Mouse (Mus musculus) frontal cortex, postnatal 14 days (tissue): ENCODE measurements around the gene Rgs5.

Experiments
- DNase-seq, 2 experiments: peaks; one replicate each; pipeline ENCODE4 v3.0.0; 2022; ENCODE audit warnings: low spot score in 2 of 2

Gene Rgs5

DNA sequence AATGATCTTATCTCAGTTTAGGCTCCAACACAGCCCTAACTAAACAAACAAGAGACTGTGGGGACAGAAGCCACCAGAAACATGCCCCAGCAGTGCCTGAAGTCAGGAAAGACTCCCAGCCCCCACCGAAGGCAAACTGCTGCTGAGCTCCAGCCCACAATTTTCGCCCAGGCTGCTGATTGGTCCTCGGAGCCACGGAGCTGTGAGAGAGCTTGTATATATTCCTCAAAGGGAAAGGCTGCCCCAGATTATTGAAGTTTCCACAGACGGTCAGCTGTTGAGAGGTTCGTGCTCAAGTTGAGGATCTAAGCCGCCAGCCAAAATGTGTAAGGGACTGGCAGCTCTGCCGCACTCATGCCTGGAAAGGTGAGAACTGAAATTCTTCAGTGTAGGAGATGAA is at the start of gene Rgs5:
Gene Rgs5, plus strand, starts transcription at position 246 of the 400 bp plus-strand sequence.
- peak; percentile 13 to 19 for DNase-seq

GRCm38 (mm10) chr1:169606164-169606563 is 49.1 kb upstream of the Rgs5 start:
- no peak for DNase-seq

GRCm38 (mm10) chr1:169629738-169630137 is 25.6 kb upstream of the Rgs5 start:
- DNase-seq: no peak

- DNase-seq: no peak
These were observed 18.0 kb upstream of the Rgs5 start for GRCm38 (mm10) chr1:169637251-169637750.

GRCm38 (mm10) chr1:169644884-169645653 is 10.2 kb upstream of the Rgs5 start:
- DNase-seq: no peak

- DNase-seq: no peak
These were observed 4.2 kb downstream of the Rgs5 start for GRCm38 (mm10) chr1:169659479-169659878.

DNA sequence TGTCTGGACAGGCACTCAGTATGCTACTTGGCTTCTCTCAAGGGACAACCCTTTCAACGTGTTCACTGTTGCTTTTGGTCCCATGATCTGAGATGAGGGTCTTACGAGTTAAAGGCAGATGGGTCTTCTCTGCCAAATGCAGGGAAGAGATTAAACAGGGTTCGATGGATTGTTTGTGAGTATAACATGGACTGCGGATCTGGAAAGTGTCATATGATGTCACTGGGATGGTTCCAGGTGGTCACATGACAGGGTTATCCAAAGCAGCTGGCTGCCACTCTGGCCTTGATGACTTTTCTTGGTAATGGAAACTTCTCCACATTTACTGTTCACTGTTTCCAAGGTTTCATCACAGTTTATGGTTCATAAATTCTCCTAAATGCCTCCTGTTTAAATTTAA is 12.0 kb downstream of the Rgs5 start:
- no peak for DNase-seq

DNA sequence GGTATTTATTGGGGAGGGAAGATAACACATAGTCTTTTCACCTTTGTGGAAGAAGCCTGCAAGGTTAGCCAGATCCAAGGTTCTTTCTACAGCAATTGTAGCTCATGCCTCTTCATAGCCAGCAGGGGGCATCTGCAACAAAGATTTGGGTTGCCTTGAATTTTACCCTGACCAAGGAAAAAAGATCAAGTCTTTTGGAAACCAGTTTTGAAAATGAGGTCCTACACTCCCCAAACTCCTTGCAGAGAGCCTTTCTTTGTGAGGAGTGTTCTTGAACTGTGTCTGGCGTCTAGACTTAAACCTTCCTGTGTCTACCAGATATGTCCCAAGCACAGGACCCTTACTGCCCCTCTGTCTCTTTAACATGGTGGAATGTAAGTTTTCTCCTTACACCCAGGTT is 15.4 kb downstream of the Rgs5 start:
- DNase-seq: peak in 1 of 2 experiments; percentile 8

- DNase-seq: no peak
These were observed 16.5 kb downstream of the Rgs5 start for GRCm38 (mm10) chr1:169671801-169672200.

DNA sequence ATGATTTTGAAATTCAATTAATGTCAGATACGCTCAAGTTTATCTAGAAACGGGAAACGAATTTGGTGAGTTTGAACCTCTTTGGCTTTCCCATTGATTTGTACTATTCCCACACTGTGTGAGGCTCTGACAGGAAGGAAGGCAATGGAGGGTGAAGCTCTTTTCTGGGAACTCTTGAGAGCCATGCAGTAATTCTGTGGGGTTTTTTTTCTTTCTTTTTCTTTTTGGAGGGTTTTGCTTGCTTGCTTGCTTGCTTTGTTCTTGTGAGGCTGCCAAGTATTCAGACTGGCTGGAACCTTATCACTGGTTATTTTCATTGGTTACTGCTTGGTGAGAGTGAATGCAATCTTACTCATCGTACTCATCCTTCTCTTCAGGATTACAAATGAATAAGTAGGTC is 17.0 kb downstream of the Rgs5 start:
- DNase-seq: no peak

DNA sequence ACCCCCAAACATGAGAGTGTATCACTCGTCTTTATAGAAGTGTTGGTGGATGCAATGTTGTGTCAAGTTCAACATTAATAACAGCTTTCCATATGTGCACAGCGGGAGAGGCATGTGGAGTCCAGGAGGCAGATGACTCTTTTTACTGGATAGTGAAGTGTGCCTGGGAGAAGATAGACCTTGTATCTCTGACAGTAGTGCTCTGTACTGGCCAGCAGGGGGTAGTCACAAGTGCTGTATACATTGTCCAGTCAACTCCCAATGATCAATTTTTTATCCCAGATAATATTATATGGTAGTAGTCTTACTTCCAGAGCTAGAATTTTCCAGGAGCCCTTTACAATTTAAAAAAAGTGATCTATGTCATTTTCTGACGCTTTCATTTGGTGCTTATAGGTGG is 18.8 kb downstream of the Rgs5 start:
- no peak for DNase-seq

- no peak for DNase-seq
These were observed 21.4 kb downstream of the Rgs5 start for GRCm38 (mm10) chr1:169676751-169677150.

DNA sequence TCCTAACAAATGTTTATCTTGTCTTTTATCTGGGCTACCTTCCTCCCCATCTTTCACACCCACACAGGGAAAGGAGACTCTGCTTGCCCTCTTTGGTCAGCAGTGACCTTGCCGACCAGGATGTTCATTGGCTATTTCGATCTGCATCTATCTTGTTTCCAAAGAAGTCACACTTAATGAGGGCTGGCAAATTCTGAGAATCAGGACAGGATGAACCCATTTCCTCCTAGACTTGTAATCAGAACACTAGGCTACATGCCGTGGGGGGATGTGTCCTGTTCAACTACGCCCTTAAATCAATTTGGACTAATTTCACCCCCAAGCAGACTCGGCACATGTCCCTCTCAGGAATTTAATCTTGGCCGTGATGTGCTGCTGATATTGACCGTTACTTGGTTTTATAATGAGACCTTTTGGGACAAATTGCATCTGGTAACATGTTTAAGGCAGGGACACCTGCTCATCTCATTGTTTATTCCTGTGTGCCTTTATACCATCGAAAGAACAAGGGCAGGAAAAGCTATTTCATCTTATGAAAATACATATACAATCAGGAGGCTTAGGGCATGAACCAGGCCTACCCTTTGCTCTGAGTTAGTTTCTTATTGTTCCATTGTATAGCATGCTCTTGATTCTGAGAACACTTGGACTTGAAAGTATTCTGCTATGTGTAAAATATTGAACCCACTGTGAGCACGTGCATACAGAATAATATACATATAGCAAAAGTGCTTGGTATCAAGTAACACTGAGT is 25.3 kb downstream of the Rgs5 start:
- DNase-seq: no peak

- no peak for DNase-seq
These were observed 27.6 kb downstream of the Rgs5 start for GRCm38 (mm10) chr1:169682775-169683497.

- DNase-seq: no peak
These were observed 30.0 kb downstream of the Rgs5 start for GRCm38 (mm10) chr1:169685257-169685656.

GRCm38 (mm10) chr1:169693040-169693439 is 37.7 kb downstream of the Rgs5 start:
- no peak for DNase-seq

- no peak for DNase-seq
These were observed 38.2 kb downstream of the Rgs5 start for GRCm38 (mm10) chr1:169693537-169693936.

GRCm38 (mm10) chr1:169695356-169695755 is 40.1 kb downstream of the Rgs5 start:
- no peak for DNase-seq

GRCm38 (mm10) chr1:169697236-169697635 is 41.9 kb downstream of the Rgs5 start:
- no peak for DNase-seq

GRCm38 (mm10) chr1:169699184-169699583 is 43.9 kb downstream of the Rgs5 start:
- DNase-seq: no peak

GRCm38 (mm10) chr1:169704395-169705087 is 49.2 kb downstream of the Rgs5 start:
- no peak for DNase-seq

- no peak for DNase-seq
These were observed 66.5 kb downstream of the Rgs5 start for GRCm38 (mm10) chr1:169721836-169722235.
